Mouse (Mus musculus) lung, adult 2 months (tissue): ENCODE measurements around the gene Cep89. TPM values are rescaled to one million over a fixed set of nuclear protein-coding genes. Genes with fewer than 3 reads are reported as not detected.

Experiments
- DNase-seq: peaks from one replicate; pipeline ENCODE4 v3.0.0; 2022
- H3K4me1 ChIP-seq: fragments of 200-500 bp; 2 replicates; pipeline ENCODE4 v1.6.1; 2011; ENCODE audit warnings: low read length; ENCODE audit not compliant: control insufficient read depth, insufficient read depth
- H3K4me3 ChIP-seq: fragments of 200-500 bp; replicated peaks from 2 replicates; pipeline ENCODE3; 2011; ENCODE audit warnings: low read depth, mild to moderate bottlenecking, control low read depth, low read length; ENCODE audit errors: extremely low read depth
- CTCF ChIP-seq: fragments of 200-500 bp; IDR thresholded peaks from 2 replicates; pipeline ENCODE4 v1.5.1; 2011; ENCODE audit warnings: mild to moderate bottlenecking, low read length, control low read depth; ENCODE audit not compliant: insufficient read depth
- POLR2A ChIP-seq: fragments of 200-500 bp; IDR thresholded peaks from 2 replicates; pipeline ENCODE4 v1.6.1; 2011; ENCODE audit warnings: low read depth, mild to moderate bottlenecking, control low read depth, low read length, borderline replicate concordance; ENCODE audit errors: extremely low read depth
- WGBS: fragments of 180-500 bp; shearing (Covaris S2); methylation state at CpG from one replicate; pipeline ENCODE4 v1.1.7; 2018; 5-methylcytosine and 5-hydroxymethylcytosine counted together
- polyA plus RNA-seq: library from polyadenylated mRNA; depleted of rRNA; stranded (reverse); fragments of >200 nt; gene quantifications from 2 replicates; pipeline ENCODE4 v1.2.3, GENCODE M21; 2012

Cep89 gene
- polyA plus RNA-seq, 1 experiment = 15.6 TPM

DNA sequence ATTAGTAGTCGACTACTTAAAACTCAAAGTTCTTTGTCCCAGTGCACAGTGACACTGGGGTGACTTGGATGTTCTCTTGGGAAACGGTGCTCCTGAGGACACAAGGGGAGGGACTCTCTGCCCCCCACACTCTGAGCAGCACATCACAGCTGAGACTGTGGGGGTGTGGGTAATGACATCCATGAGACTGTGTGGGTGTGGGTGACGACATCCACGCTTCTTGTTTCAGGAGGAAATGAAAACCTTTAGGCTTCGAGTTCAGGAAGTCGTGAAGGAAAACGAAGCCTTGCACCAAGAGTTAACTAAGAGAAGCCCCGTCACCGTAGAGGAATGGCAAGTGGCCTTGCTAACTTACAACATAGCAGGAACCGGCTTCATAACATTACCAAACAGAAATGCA, 26.2 kb downstream of the Cep89 start:
- no peak for TF ChIP-seq CTCF
- no peak for TF ChIP-seq POLR2A
- H3K4me1 ChIP-seq = no peaks in the 10 kb centered on the region
- 74% methylated on average over 10 of the region's 10 CpGs for WGBS
- H3K4me3 ChIP-seq = no peak overlapping the region
- no peak for DNase-seq

DNA sequence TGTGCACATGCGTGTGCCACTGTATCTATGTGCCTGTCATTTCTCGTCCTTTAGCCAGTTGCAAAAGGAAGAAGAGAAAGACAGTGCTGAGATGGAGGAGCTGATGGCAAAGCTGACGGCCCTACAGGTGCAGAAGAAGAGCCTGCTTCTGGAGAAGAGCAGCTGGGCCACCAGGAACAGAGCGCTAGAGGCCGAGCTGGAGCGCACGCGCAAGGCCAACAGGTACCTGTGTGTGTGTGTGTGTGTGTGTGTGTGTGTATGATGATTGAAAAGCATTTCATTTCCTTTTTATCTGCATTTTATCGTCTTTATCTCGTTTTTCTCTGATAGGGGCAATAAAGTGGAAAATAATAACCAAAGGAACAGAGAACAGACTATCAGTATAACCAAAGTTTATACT, 31.3 kb downstream of the Cep89 start:
- 92% methylated on average over 10 of the region's 10 CpGs for WGBS
- Histone ChIP-seq H3K4me3 (no peak overlapping the region), H3K4me1 (no peaks in the 10 kb centered on the region)
- no peak for DNase-seq
- TF ChIP-seq POLR2A (no peak), CTCF (no peak)

DNA sequence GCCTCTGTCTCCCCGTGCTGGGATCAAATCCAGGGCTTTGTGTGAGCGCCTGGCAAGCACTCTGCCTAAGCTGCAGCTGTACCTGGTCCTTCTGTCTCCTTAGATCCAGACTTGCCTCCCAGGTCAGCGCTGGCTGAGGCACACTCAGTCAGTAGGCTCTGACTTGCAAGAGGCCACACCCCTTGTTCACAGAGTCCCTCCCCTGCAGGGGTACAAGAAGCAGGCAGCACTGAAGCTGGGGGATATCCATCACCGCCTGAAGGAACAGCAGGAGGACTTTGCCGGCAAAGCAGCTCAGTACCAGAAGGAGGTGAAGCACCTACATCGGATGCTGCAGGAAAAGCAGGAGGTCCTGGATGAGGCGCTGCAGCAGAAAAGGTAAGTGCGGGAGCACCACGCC, 38.4 kb downstream of the Cep89 start:
- TF ChIP-seq CTCF (no peak), POLR2A (no peak)
- Histone ChIP-seq H3K4me1 (no peaks in the 10 kb centered on the region), H3K4me3 (no peak overlapping the region)
- 79% methylated on average over 9 of the region's 9 CpGs for WGBS
- no peak for DNase-seq

DNA sequence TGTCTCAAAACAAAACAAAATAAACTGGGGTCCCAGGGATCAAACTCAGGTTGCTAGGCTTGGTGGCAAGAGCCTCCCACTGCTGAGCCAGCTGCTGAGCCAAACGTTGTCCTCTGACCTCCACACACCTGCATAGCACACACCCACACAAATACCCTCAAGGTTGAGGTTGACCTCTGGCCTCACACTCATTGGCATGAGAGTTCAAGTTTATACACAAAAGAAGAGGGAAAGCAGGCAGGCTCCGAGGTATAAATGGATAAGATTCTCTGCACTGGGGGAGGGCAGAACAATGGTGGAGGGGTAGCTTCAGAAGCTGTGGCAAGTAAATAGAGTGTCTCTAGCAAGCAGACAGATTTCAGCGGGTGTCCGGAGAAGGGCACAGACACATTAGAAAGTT, 50.7 kb downstream of the Cep89 start:
- DNase-seq = no peak
- H3K4me3 ChIP-seq = no peak overlapping the region
- 47% methylated on average over 4 of the region's 4 CpGs for WGBS
- H3K4me1 ChIP-seq = no peaks in the 10 kb centered on the region
- TF ChIP-seq POLR2A = no peak

DNA sequence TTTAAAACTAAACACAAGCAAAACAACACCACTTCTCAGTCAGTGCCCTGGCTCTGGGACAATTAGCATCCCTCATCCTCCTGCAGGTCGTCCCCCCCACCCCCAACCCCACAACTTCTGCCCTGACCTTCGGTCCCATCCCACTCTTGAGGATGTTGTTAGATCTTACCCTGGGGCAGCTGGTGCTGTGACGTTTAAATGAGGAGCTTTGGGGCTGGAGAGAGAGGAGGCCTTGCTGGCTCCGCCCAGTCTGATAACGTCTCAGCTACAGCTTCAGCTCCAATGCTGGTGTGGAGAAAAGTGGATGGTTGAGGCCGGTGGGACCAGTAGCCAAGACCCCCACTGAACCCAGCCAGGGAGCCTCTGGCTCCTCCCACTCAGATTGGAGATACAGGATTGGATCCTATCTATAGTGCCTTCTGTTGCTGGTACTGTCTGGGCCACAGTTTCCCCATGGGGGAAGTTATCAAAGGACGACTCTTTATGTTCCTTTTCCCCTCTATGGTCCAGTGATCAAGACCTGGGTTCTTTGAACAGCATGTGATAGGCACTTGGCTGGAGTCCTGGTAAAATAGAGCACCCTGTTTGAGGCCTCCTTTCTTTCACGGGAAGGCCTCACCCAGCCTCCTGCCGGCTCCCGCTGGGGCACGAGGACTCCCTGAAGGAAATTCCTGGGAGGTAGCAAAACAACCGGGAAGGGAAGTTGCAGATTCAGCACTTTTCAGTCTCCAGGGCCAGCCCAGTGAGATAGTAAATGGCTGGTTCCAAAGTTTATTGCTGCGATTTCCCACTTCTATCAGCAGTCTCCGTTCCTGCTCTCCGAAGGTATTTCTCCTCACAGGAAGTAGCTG, 51.4 kb downstream of the Cep89 start, which contains the start of gene Slc7a9:
Gene Slc7a9 (plus strand): TSS at position 801 of the 851 bp plus-strand sequence.
- no peak for TF ChIP-seq POLR2A
- no peak for TF ChIP-seq CTCF
- 27% methylated on average over 15 of the region's 15 CpGs for WGBS

DNA sequence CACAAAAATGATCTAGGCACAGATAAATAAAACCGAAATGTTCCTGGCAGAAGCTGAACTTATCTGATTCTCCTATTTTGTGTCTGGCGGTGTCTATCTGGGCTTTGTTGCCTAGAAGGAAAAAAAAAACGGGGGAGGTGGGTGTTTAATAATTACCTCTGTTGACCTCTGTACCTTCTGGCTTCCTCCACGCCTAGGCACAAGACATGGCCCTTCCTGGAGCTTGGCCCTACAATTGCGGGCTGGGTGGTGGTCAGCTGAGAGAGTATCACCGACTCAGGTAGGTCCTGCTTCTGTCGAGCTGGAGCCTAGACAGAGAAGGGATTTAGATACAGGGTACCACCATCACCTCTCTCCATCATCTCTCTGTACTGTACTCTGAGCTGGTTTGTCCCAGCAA, 52.0 kb downstream of the Cep89 start:
- no peak overlapping the region for H3K4me3 ChIP-seq

More for the DNA sequence above, 51.4 kb downstream of the Cep89 start, which contains the start of gene Slc7a9:
- H3K4me3 ChIP-seq = no peak within 1 kb of the TSS
- no peaks in the 10 kb centered on the region for H3K4me1 ChIP-seq
- DNase-seq = no peak

DNA sequence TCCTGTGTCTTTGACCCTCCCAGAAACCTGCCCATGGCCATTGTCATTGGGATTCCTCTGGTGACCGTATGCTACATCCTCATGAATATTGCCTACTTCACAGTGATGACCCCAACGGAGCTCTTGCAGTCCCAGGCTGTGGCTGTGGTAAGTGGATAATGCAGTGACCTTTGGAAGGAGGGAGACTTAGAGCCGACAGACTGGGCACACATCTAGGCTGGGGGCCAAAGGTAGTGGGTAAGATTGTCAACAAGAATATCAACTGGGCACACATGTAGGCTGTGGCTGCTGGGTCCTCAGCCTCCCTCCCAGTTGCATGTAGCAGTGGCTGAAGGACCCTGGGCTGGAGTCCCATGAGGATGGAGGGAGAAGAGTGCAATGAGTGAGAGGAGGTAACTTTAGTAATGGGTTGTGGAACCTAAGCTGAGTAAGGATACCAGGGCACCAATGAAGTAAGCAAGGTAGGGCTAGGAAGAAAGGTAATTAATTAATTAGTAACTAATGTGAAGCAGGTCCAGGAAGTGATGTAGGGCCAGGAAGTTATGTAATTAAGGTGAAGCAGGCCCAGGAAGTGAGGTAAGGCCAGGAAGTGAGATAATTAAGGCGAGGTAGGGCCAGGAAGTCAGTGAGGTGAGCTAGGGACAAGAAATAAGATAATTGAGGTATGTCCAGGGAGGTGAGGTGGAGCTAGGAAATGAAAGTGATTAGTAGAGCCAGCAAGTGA, 59.4 kb downstream of the Cep89 start:
- H3K4me1 ChIP-seq = no peaks in the 10 kb centered on the region
- H3K4me3 ChIP-seq = no peak overlapping the region
- DNase-seq = no peak
- 72% methylated on average over 4 of the region's 4 CpGs for WGBS
- no peak for TF ChIP-seq POLR2A
- TF ChIP-seq CTCF = no peak

More for the DNA sequence above, 52.0 kb downstream of the Cep89 start:
- no peak for TF ChIP-seq POLR2A
- TF ChIP-seq CTCF = no peak
- H3K4me1 ChIP-seq = no peaks in the 10 kb centered on the region
- no peak for DNase-seq
- 55% methylated on average over 7 of the region's 7 CpGs for WGBS

DNA sequence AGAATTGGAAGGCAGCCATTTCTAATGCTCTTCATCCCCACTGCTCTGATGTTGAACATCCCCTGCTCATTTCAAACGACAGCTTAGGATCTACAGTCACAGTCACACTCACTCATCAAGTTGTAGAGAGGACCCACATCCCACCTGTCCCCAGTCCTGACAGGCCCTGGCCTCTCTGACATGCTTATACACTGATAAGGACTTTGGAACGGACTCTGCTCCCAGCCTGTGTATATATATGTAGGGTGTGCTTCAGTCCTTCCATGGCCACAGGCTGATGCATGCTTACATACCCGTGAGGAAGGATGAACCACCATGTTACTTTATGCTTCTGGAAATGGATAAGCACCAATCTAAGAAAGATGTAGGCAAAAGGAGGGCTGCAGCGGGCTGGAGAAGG, 64.1 kb downstream of the Cep89 start:
- TF ChIP-seq CTCF (no peak), POLR2A (no peak)
- WGBS = 67% methylated on average over 4 of the region's 4 CpGs

DNA sequence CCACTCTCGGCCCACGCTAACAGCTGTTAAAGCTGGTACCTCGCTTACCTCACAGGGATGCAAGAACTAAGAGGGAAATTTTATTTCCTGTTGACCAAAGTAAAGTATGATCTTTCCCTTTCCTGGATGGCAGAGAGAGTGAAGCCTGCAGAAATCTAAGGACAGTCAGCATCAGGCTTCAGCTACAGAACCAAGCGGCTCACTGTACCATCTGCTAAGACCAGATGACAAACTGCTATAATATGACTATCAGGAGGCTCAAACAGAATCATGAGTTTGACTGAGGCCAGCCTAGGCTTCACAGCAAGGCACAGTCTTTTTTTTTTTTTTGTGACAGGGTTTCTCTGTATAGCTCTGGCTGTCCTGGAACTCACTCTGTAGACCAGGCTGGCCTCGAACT, 68.2 kb downstream of the Cep89 start:
- no peak for DNase-seq
- TF ChIP-seq CTCF = no peak
- no peak for TF ChIP-seq POLR2A
- Histone ChIP-seq H3K4me3 (no peak overlapping the region), H3K4me1 (no peaks in the 10 kb centered on the region)
- 88% methylated on average over 5 of the region's 5 CpGs for WGBS

More for the DNA sequence above, 64.1 kb downstream of the Cep89 start:
- DNase-seq = no peak
- Histone ChIP-seq H3K4me1 (no peaks in the 10 kb centered on the region), H3K4me3 (no peak overlapping the region)
